In genomic region chr2:44105198-44105555, GRCm38 (mm10) we compare ENCODE assay signal across 10 mouse cellular contexts.
DNase-seq lines count a peak whose midpoint lies in the region; ATAC-seq and TF ChIP-seq lines count a peak whose summit lies in the region.
"Had no signal": no experiment of that assay in that cellular context is flagged by ENCODE, and none has a peak within 500 bp of the region (broad histone marks: within the 10 kb centered on the region; RNA-seq: fewer than 3 reads in every experiment).

No protein-coding gene starts in this region.

- H3K4me3 ChIP-seq in layer of hippocampus, adult 2 months = no peak overlapping the region
- no peak overlapping the region for H3K4me3 ChIP-seq in embryonic facial prominence, embryonic 14.5 days (ENCODE audit: low read depth, low read length)
- H3K4me3 ChIP-seq in heart, embryonic 15.5 days = no peak overlapping the region
- H3K4me3 ChIP-seq in midbrain, embryonic 10.5 days = no peak overlapping the region
- no peak overlapping the region for H3K4me3 ChIP-seq in cerebellum, adult 2 months (replicated peaks; ENCODE audit: insufficient read depth, low read depth, low read length)
- H3K4me3 ChIP-seq in thymus, adult 2 months (ENCODE audit: control insufficient read depth, insufficient read depth, low read length) = no peak overlapping the region
- H3K4me3 ChIP-seq: liver, embryonic 13.5 days had no signal

- H3K9me3 ChIP-seq in embryonic facial prominence, embryonic 14.5 days (ENCODE audit: control insufficient read depth, low read length) = no peaks in the 10 kb centered on the region
- no peaks in the 10 kb centered on the region for H3K9me3 ChIP-seq in heart, embryonic 15.5 days (replicated peaks)
- no peaks in the 10 kb centered on the region for H3K9me3 ChIP-seq in midbrain, embryonic 10.5 days (replicated peaks)
- H3K9me3 ChIP-seq: liver, embryonic 13.5 days had no signal

- no peaks in the 10 kb centered on the region for H3K36me3 ChIP-seq in embryonic facial prominence, embryonic 14.5 days (ENCODE audit: control insufficient read depth, insufficient read depth, low read length)
- no peaks in the 10 kb centered on the region for H3K36me3 ChIP-seq in heart, embryonic 15.5 days
- H3K36me3 ChIP-seq in midbrain, embryonic 10.5 days = no peaks in the 10 kb centered on the region
- no peaks in the 10 kb centered on the region for H3K36me3 ChIP-seq in thymus, adult 2 months (ENCODE audit: control insufficient read depth, insufficient read depth, low read length)
- H3K36me3 ChIP-seq: liver, embryonic 13.5 days had no signal

- peak overlapping the region; percentile 42; the same call in 1 of the 2 replicates for H3K4me2 ChIP-seq in embryonic facial prominence, embryonic 14.5 days (ENCODE audit: low read depth, low read length)
- peak overlapping the region; percentile 1; the same call in 1 of the 2 replicates for H3K4me2 ChIP-seq in heart, embryonic 15.5 days
- H3K4me2 ChIP-seq: liver, embryonic 13.5 days had no signal

- no peak for ATAC-seq in embryonic facial prominence, embryonic 14.5 days (ENCODE audit: low read depth)
- ATAC-seq in heart, embryonic 15.5 days (replicated peaks; ENCODE audit: insufficient number of reproducible peaks, insufficient read depth, low FRiP score, low read depth) = no peak

- no peak for TF ChIP-seq CTCF in layer of hippocampus, adult 2 months (conservative IDR thresholded peaks at IDR 0.05)
- TF ChIP-seq CTCF in cerebellum, adult 2 months (IDR thresholded peaks at IDR 0.05; ENCODE audit: borderline replicate concordance, insufficient read depth, low read depth, low read length) = no peak
- TF ChIP-seq CTCF in thymus, adult 2 months (IDR thresholded peaks at IDR 0.05; ENCODE audit: borderline replicate concordance, control insufficient read depth, extremely low read depth, insufficient read depth, low read length, poor library complexity) = no peak

- DNase-seq in layer of hippocampus, adult 2 months (ENCODE audit: low spot score in 2 of 2) = no peak
- no peak for DNase-seq in layer of hippocampus, postnatal 36 days
- peak; percentile 5 for DNase-seq in embryonic facial prominence, embryonic 14.5 days (ENCODE audit: low spot score)
- DNase-seq in midbrain, embryonic 10.5 days (ENCODE audit: low spot score) = no peak
- DNase-seq in cerebellum, adult 2 months = no peak
- no peak for DNase-seq in thymus, adult 2 months
- DNase-seq in right cerebral cortex, postnatal 25 days = no peak
- DNase-seq: liver, embryonic 13.5 days; thymus, postnatal 14 days had no signal

- peak overlapping the region; percentile 71 for H3K27ac ChIP-seq in layer of hippocampus, adult 2 months
- H3K27ac ChIP-seq in embryonic facial prominence, embryonic 14.5 days (replicated peaks; ENCODE audit: low read depth, low read length) = peak overlapping the region; percentile 76
- H3K27ac ChIP-seq in heart, embryonic 15.5 days = peak overlapping the region; percentile 67
- H3K27ac ChIP-seq in midbrain, embryonic 10.5 days (replicated peaks) = peak overlapping the region; percentile 69
- no peak overlapping the region for H3K27ac ChIP-seq in cerebellum, adult 2 months (ENCODE audit: insufficient read depth, low read length)
- no peak overlapping the region for H3K27ac ChIP-seq in thymus, adult 2 months (ENCODE audit: control insufficient read depth, insufficient read depth, low read length)
- H3K27ac ChIP-seq: liver, embryonic 13.5 days had no signal

- TF ChIP-seq POLR2A in cerebellum, adult 2 months (IDR thresholded peaks at IDR 0.05; ENCODE audit: borderline replicate concordance, insufficient read depth, low read length) = no peak
- TF ChIP-seq POLR2A in thymus, adult 2 months (IDR thresholded peaks at IDR 0.05; ENCODE audit: control insufficient read depth, extremely low read depth, insufficient read depth, low read length, poor library complexity) = no peak

- H3K4me1 ChIP-seq in embryonic facial prominence, embryonic 14.5 days (ENCODE audit: control insufficient read depth, insufficient read depth, low read length) = peaks cover 21% of the 10 kb centered on the region
- H3K4me1 ChIP-seq in heart, embryonic 15.5 days (replicated peaks) = peaks cover 8% of the 10 kb centered on the region; the same call in 1 of the 2 replicates
- H3K4me1 ChIP-seq in midbrain, embryonic 10.5 days = peaks cover 11% of the 10 kb centered on the region
- no peaks in the 10 kb centered on the region for H3K4me1 ChIP-seq in cerebellum, adult 2 months (ENCODE audit: control insufficient read depth, insufficient read depth, low read length)
- no peaks in the 10 kb centered on the region for H3K4me1 ChIP-seq in thymus, adult 2 months (replicated peaks; ENCODE audit: control insufficient read depth, insufficient read depth, low read length)
- H3K4me1 ChIP-seq: liver, embryonic 13.5 days had no signal

- WGBS in embryonic facial prominence, embryonic 14.5 days = 58% methylated on average over 8 of the region's 8 CpGs
- 56% methylated on average over 8 of the region's 8 CpGs for WGBS in heart, embryonic 15.5 days
- WGBS in midbrain, embryonic 10.5 days = 90% methylated on average over 8 of the region's 8 CpGs
- WGBS in cerebellum, adult 2 months = 70% methylated on average over 8 of the region's 8 CpGs
- WGBS in thymus, adult 2 months = 98% methylated on average over 8 of the region's 8 CpGs

- H3K9ac ChIP-seq in embryonic facial prominence, embryonic 14.5 days (ENCODE audit: low read depth, low read length) = peak overlapping the region; percentile 45
- H3K9ac ChIP-seq in heart, embryonic 15.5 days = no peak overlapping the region
- H3K9ac ChIP-seq: liver, embryonic 13.5 days had no signal

- no peaks in the 10 kb centered on the region for H3K27me3 ChIP-seq in embryonic facial prominence, embryonic 14.5 days (replicated peaks; ENCODE audit: control insufficient read depth, insufficient read depth, low read length)
- no peaks in the 10 kb centered on the region for H3K27me3 ChIP-seq in heart, embryonic 15.5 days
- H3K27me3 ChIP-seq in midbrain, embryonic 10.5 days (ENCODE audit: low read depth, poor library complexity, severe bottlenecking) = no peaks in the 10 kb centered on the region
- no peaks in the 10 kb centered on the region; the same call in 1 of the 2 replicates for H3K27me3 ChIP-seq in cerebellum, adult 2 months (ENCODE audit: control insufficient read depth, insufficient read depth, low read length)
- no peaks in the 10 kb centered on the region for H3K27me3 ChIP-seq in thymus, adult 2 months (ENCODE audit: control insufficient read depth, insufficient read depth, low read length)
- H3K27me3 ChIP-seq: liver, embryonic 13.5 days had no signal

Comparison
In these comparisons a context has a peak if more than half of its experiments do, and no peak if none do; other contexts are left out.
1. H3K27ac ChIP-seq: peak in layer of hippocampus, adult 2 months (single experiment), embryonic facial prominence, embryonic 14.5 days (single experiment), heart, embryonic 15.5 days (single experiment) and midbrain, embryonic 10.5 days (single experiment); none in cerebellum, adult 2 months (single experiment) and thymus, adult 2 months (single experiment).